Mouse (Mus musculus) macrophage (primary cell): Measurements from ENCODE around the gene Etv3. TPM values are rescaled to one million over a fixed set of nuclear protein-coding genes. Genes with fewer than 3 reads are reported as not detected.
A peak's percentile ranks its signal among the peaks of the same experiment; 100 is the strongest.

ENCODE experiments used
- H3K27ac ChIP-seq: fragments of 350-480 bp; formaldehyde crosslinking; 2 replicates; pipeline ENCODE4 v1.9.0; 2021
- H3K36me3 ChIP-seq: fragments of 350-480 bp; formaldehyde crosslinking; 2 replicates; pipeline ENCODE4 v1.9.0; 2021; ENCODE audit errors: inconsistent target
- H3K4me3 ChIP-seq: fragments of 350-480 bp; formaldehyde crosslinking; 2 replicates; pipeline ENCODE4 v1.9.0; 2021; ENCODE audit errors: inconsistent target
- H3K79me2 ChIP-seq: fragments of 350-480 bp; formaldehyde crosslinking; 2 replicates; pipeline ENCODE4 v1.9.0; 2021; ENCODE audit errors: inconsistent target
- WGBS: methylation state at CpG from one replicate; pipeline ENCODE4 v1.1.7; 2026; ENCODE audit warnings: inconsistent platforms; ENCODE audit not compliant: missing documents; 5-methylcytosine and 5-hydroxymethylcytosine counted together
- polyA plus RNA-seq: library from polyadenylated mRNA; stranded (reverse); fragments of 250-400 nt; gene quantifications from 3 replicates; pipeline ENCODE4 v1.2.4, GENCODE M21; 2018; ENCODE audit warnings: inconsistent platforms

Gene Etv3
- polyA plus RNA-seq, 1 experiment from 2014 or later, result 40.8 TPM

- Histone ChIP-seq H3K4me3 (no peak overlapping the region), H3K79me2 (no peaks in the 10 kb centered on the region), H3K27ac (no peak overlapping the region), H3K36me3 (no peaks in the 10 kb centered on the region)
- WGBS, result 51% methylated on average over 11 of the region's 12 CpGs
Measured at GRCm38 (mm10) chr3:87506456-87507416, 18.5 kb upstream of the Etv3 start.

- Histone ChIP-seq H3K36me3 (no peaks in the 10 kb centered on the region), H3K79me2 (no peaks in the 10 kb centered on the region), H3K4me3 (no peak overlapping the region), H3K27ac (no peak overlapping the region)
- WGBS, result 42% methylated on average over 17 of the region's 17 CpGs
Measured at GRCm38 (mm10) chr3:87508205-87508901, 16.9 kb upstream of the Etv3 start.

GRCm38 (mm10) chr3:87509061-87509460 is 16.1 kb upstream of the Etv3 start:
- H3K4me3 ChIP-seq, result no peak overlapping the region
- no peaks in the 10 kb centered on the region for H3K36me3 ChIP-seq
- 34% methylated on average over 4 of the region's 4 CpGs for WGBS
- H3K79me2 ChIP-seq, result no peaks in the 10 kb centered on the region
- no peak overlapping the region for H3K27ac ChIP-seq

- WGBS, result 95% methylated on average over 8 of the region's 9 CpGs
- H3K79me2 ChIP-seq, result no peaks in the 10 kb centered on the region
- no peak overlapping the region for H3K4me3 ChIP-seq
- no peaks in the 10 kb centered on the region for H3K36me3 ChIP-seq
- H3K27ac ChIP-seq, result no peak overlapping the region
Measured at GRCm38 (mm10) chr3:87510832-87511231, 14.4 kb upstream of the Etv3 start.

GRCm38 (mm10) chr3:87511971-87512765 is 13.0 kb upstream of the Etv3 start:
- Histone ChIP-seq H3K36me3 (no peaks in the 10 kb centered on the region), H3K27ac (peak overlapping the region; percentile 58), H3K4me3 (peak overlapping the region; percentile 14), H3K79me2 (no peaks in the 10 kb centered on the region)
- 21% methylated on average over 16 of the region's 16 CpGs for WGBS

- Histone ChIP-seq H3K27ac (peak overlapping the region; percentile 87), H3K36me3 (no peaks in the 10 kb centered on the region), H3K4me3 (no peak overlapping the region), H3K79me2 (no peaks in the 10 kb centered on the region)
- 20% methylated on average over 13 of the region's 13 CpGs for WGBS
Measured at GRCm38 (mm10) chr3:87515567-87516081, 9.6 kb upstream of the Etv3 start.

- Histone ChIP-seq H3K79me2 (no peaks in the 10 kb centered on the region), H3K4me3 (no peak overlapping the region), H3K27ac (no peak overlapping the region), H3K36me3 (no peaks in the 10 kb centered on the region)
Measured at GRCm38 (mm10) chr3:87518425-87518824, 6.8 kb upstream of the Etv3 start.

GRCm38 (mm10) chr3:87521126-87521525 is 4.1 kb upstream of the Etv3 start:
- peak overlapping the region; percentile 88 for H3K27ac ChIP-seq

GRCm38 (mm10) chr3:87521833-87522232 is 3.4 kb upstream of the Etv3 start:
- Histone ChIP-seq H3K4me3 (no peak overlapping the region), H3K36me3 (no peaks in the 10 kb centered on the region), H3K27ac (peak overlapping the region; percentile 88), H3K79me2 (peaks cover 12% of the 10 kb centered on the region)
- WGBS, result 75% methylated on average over 1 of the region's 1 CpGs

More at GRCm38 (mm10) chr3:87521126-87521525, 4.1 kb upstream of the Etv3 start:
- H3K79me2 ChIP-seq, result peaks cover 5% of the 10 kb centered on the region
- no peak overlapping the region for H3K4me3 ChIP-seq
- 17% methylated on average over 4 of the region's 4 CpGs for WGBS
- no peaks in the 10 kb centered on the region for H3K36me3 ChIP-seq

GRCm38 (mm10) chr3:87523701-87524100 is 1.5 kb upstream of the Etv3 start:
- peaks cover 31% of the 10 kb centered on the region for H3K79me2 ChIP-seq
- 86% methylated on average over 8 of the region's 9 CpGs for WGBS
- H3K27ac ChIP-seq, result no peak overlapping the region
- no peaks in the 10 kb centered on the region for H3K36me3 ChIP-seq
- H3K4me3 ChIP-seq, result no peak overlapping the region

- Histone ChIP-seq H3K27ac (peak overlapping the region; percentile 80), H3K36me3 (peaks cover 12% of the 10 kb centered on the region), H3K79me2 (peaks cover 54% of the 10 kb centered on the region), H3K4me3 (peak overlapping the region; percentile 79)
- 2% methylated on average over 27 of the region's 27 CpGs for WGBS
Measured at GRCm38 (mm10) chr3:87525837-87526570, 797 bp downstream of the Etv3 start.

- Histone ChIP-seq H3K36me3 (peaks cover 24% of the 10 kb centered on the region), H3K79me2 (peaks cover 65% of the 10 kb centered on the region), H3K27ac (peak overlapping the region; percentile 80), H3K4me3 (peak overlapping the region; percentile 79)
- 60% methylated on average over 12 of the region's 12 CpGs for WGBS
Measured at GRCm38 (mm10) chr3:87527139-87527538, 1.9 kb downstream of the Etv3 start.

- WGBS, result 72% methylated on average over 6 of the region's 8 CpGs
- Histone ChIP-seq H3K79me2 (peaks cover 74% of the 10 kb centered on the region), H3K36me3 (peaks cover 31% of the 10 kb centered on the region), H3K4me3 (no peak overlapping the region; the same call in 1 of the 2 replicates), H3K27ac (peak overlapping the region; percentile 80; the same call in 1 of the 2 replicates)
Measured at GRCm38 (mm10) chr3:87528021-87528420, 2.8 kb downstream of the Etv3 start.
